Mouse (Mus musculus): ENCODE measurements around the gene Abcg1. TPM values are rescaled to one million over a fixed set of nuclear protein-coding genes. Genes with fewer than 3 reads are reported as not detected.
A peak's percentile ranks its signal among the peaks of the same experiment; 100 is the strongest.

The Abcg1 gene
- total and polyA plus RNA-seq, 2 experiments from 2014 or later, result 16.1 to 24.2 TPM

DNA sequence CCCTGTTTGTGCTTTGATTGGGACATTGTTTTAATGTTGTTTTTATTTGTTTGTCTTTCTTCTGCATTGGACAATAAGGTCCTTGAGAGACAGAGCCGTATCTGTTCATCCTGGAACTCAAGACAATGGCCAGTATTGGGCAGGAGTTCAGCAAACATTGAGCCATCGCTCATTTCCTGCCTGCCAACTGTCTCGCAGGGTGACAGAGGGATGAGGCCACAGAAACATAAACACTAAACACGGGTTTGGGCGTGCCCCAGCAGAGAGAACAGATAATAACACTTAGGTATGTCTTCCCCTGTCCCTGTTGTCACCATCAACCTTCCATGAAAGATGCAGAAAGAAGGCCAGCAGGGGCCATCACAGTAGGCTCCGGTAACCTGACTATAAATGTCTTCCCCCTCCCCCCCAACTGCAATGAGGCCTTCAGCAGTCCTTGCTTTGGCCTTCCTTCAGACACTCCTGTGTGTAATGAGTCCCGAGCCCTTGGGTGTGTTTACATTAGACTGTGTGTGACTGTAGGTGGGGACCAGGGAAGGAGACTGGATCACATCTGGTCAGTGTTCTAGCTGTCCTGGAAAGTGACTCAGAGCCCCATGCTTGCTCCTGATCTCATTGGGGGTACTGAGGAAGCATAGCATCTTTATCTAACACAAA is 33.2 kb upstream of the Abcg1 start:
- no peak for DNase-seq
- H3K27ac ChIP-seq (ENCODE audit: low read depth, low read length), result no peak overlapping the region
- TF ChIP-seq CTCF (IDR thresholded peaks at IDR 0.05; ENCODE audit: low read depth), result no peak
- H3K9ac ChIP-seq, result no peak overlapping the region
- no peaks in the 10 kb centered on the region for H3K4me1 ChIP-seq (ENCODE audit: insufficient read depth)
- no peaks in the 10 kb centered on the region for H3K27me3 ChIP-seq (ENCODE audit: insufficient read depth, low read length)
- 76% methylated on average over 7 of the region's 7 CpGs for WGBS
- no peak overlapping the region for H3K4me2 ChIP-seq (ENCODE audit: low read depth)
- no peak overlapping the region for H3K4me3 ChIP-seq (ENCODE audit: low read depth, low read length)
- no peaks in the 10 kb centered on the region for H3K36me3 ChIP-seq (ENCODE audit: insufficient read depth)
- no peak for ATAC-seq
- H3K9me3 ChIP-seq (ENCODE audit: low read length), result no peaks in the 10 kb centered on the region

DNA sequence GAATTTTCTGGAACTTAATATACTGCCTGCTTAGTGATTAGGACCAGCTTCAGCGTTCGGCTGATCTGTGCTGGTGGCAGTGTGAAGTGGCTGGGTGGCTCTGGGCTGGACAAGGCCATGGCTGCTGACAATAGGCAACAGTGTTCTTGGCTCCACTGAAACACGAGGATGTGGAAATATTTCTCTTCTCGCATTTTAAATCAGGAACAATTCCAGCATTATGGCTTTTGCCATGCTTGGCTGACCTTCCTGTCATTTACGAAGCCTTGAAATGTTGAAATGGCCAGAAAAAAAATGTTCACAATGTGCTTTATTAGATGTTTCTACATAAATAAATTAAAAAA is 32.7 kb upstream of the Abcg1 start:
- ATAC-seq (no peak), DNase-seq (no peak)
- H3K4me3 ChIP-seq (ENCODE audit: low read depth, low read length), result no peak overlapping the region
- H3K36me3 ChIP-seq (ENCODE audit: insufficient read depth), result no peaks in the 10 kb centered on the region
- H3K27me3 ChIP-seq (ENCODE audit: insufficient read depth, low read length), result no peaks in the 10 kb centered on the region
- H3K4me1 ChIP-seq (ENCODE audit: insufficient read depth), result no peaks in the 10 kb centered on the region
- no peak overlapping the region for H3K27ac ChIP-seq (ENCODE audit: low read depth, low read length)
- TF ChIP-seq CTCF (IDR thresholded peaks at IDR 0.05; ENCODE audit: low read depth), result no peak
- no peak overlapping the region for H3K4me2 ChIP-seq (ENCODE audit: low read depth)
- 74% methylated on average over 5 of the region's 5 CpGs for WGBS
- no peaks in the 10 kb centered on the region for H3K9me3 ChIP-seq (ENCODE audit: low read length)
- H3K9ac ChIP-seq, result no peak overlapping the region

- H3K27me3 ChIP-seq (ENCODE audit: insufficient read depth, low read length), result no peaks in the 10 kb centered on the region
- no peak overlapping the region for H3K4me3 ChIP-seq (ENCODE audit: low read depth, low read length)
- DNase-seq, result no peak
- 85% methylated on average over 6 of the region's 6 CpGs for WGBS
- no peaks in the 10 kb centered on the region for H3K36me3 ChIP-seq (ENCODE audit: insufficient read depth)
- no peak for ATAC-seq
- no peak for TF ChIP-seq CTCF (IDR thresholded peaks at IDR 0.05; ENCODE audit: low read depth)
- H3K9ac ChIP-seq, result no peak overlapping the region
- no peak overlapping the region for H3K4me2 ChIP-seq (ENCODE audit: low read depth)
- H3K27ac ChIP-seq (ENCODE audit: low read depth, low read length), result no peak overlapping the region
- no peaks in the 10 kb centered on the region for H3K9me3 ChIP-seq (ENCODE audit: low read length)
- H3K4me1 ChIP-seq (ENCODE audit: insufficient read depth), result no peaks in the 10 kb centered on the region
Observed at GRCm38 (mm10) chr17:31026986-31027385, 30.5 kb upstream of the Abcg1 start.

- Histone ChIP-seq H3K4me2 (ENCODE audit: low read depth) (no peak overlapping the region), H3K36me3 (ENCODE audit: insufficient read depth) (no peaks in the 10 kb centered on the region), H3K9ac (no peak overlapping the region), H3K4me3 (ENCODE audit: low read depth, low read length) (no peak overlapping the region), H3K9me3 (ENCODE audit: low read length) (no peaks in the 10 kb centered on the region), H3K4me1 (ENCODE audit: insufficient read depth) (no peaks in the 10 kb centered on the region), H3K27me3 (ENCODE audit: insufficient read depth, low read length) (no peaks in the 10 kb centered on the region), H3K27ac (ENCODE audit: low read depth, low read length) (no peak overlapping the region)
- ATAC-seq (no peak), DNase-seq (peak; percentile 41)
- 55% methylated on average over 6 of the region's 6 CpGs for WGBS
- no peak for TF ChIP-seq CTCF (IDR thresholded peaks at IDR 0.05; ENCODE audit: low read depth)
Observed at GRCm38 (mm10) chr17:31027723-31028122, 29.8 kb upstream of the Abcg1 start.

- no peak for DNase-seq
- no peak for ATAC-seq
- Histone ChIP-seq H3K4me1 (ENCODE audit: insufficient read depth) (no peaks in the 10 kb centered on the region), H3K27me3 (ENCODE audit: insufficient read depth, low read length) (no peaks in the 10 kb centered on the region), H3K9me3 (ENCODE audit: low read length) (no peaks in the 10 kb centered on the region), H3K4me2 (ENCODE audit: low read depth) (no peak overlapping the region), H3K36me3 (ENCODE audit: insufficient read depth) (no peaks in the 10 kb centered on the region), H3K4me3 (ENCODE audit: low read depth, low read length) (no peak overlapping the region), H3K9ac (no peak overlapping the region), H3K27ac (ENCODE audit: low read depth, low read length) (no peak overlapping the region)
- 80% methylated on average over 9 of the region's 9 CpGs for WGBS
- TF ChIP-seq CTCF (IDR thresholded peaks at IDR 0.05; ENCODE audit: low read depth), result no peak
Observed at GRCm38 (mm10) chr17:31028821-31029370, 28.6 kb upstream of the Abcg1 start.

DNA sequence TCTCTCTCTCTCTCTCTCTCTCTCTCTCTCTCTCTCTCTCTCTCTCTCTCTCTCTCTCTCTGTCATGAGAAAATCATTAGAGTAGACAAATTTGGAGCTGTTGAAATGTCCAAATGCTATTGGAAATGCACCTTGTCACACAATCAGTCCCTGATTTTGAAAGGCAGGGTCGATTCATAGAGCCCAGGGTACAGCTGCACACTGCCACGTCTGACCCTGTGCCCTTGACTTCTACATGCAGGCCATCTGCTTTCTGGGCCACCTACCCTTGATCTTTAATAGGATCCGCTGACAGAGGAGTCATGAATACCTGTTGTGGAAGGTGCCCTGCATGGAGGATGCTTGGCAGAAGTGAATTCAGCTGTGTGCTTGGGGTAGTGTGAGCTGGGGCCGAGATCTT is 28.1 kb upstream of the Abcg1 start:
- ATAC-seq, result no peak

GRCm38 (mm10) chr17:31032341-31032740 is 25.1 kb upstream of the Abcg1 start:
- Histone ChIP-seq H3K36me3 (ENCODE audit: insufficient read depth) (no peaks in the 10 kb centered on the region), H3K9ac (no peak overlapping the region), H3K27ac (ENCODE audit: low read depth, low read length) (no peak overlapping the region), H3K27me3 (ENCODE audit: insufficient read depth, low read length) (no peaks in the 10 kb centered on the region), H3K4me1 (ENCODE audit: insufficient read depth) (no peaks in the 10 kb centered on the region), H3K9me3 (ENCODE audit: low read length) (no peaks in the 10 kb centered on the region), H3K4me2 (ENCODE audit: low read depth) (no peak overlapping the region), H3K4me3 (ENCODE audit: low read depth, low read length) (no peak overlapping the region)
- TF ChIP-seq CTCF (IDR thresholded peaks at IDR 0.05; ENCODE audit: low read depth), result no peak
- WGBS, result 76% methylated on average over 4 of the region's 4 CpGs
- DNase-seq (no peak), ATAC-seq (no peak)

More for the DNA sequence above, 28.1 kb upstream of the Abcg1 start:
- H3K27me3 ChIP-seq (ENCODE audit: insufficient read depth, low read length), result no peaks in the 10 kb centered on the region
- WGBS, result 86% methylated on average over 4 of the region's 4 CpGs
- H3K9me3 ChIP-seq (ENCODE audit: low read length), result no peaks in the 10 kb centered on the region
- H3K4me3 ChIP-seq (ENCODE audit: low read depth, low read length), result no peak overlapping the region
- no peak overlapping the region for H3K4me2 ChIP-seq (ENCODE audit: low read depth)
- no peaks in the 10 kb centered on the region for H3K36me3 ChIP-seq (ENCODE audit: insufficient read depth)
- TF ChIP-seq CTCF (IDR thresholded peaks at IDR 0.05; ENCODE audit: low read depth), result no peak
- H3K4me1 ChIP-seq (ENCODE audit: insufficient read depth), result no peaks in the 10 kb centered on the region
- no peak for DNase-seq
- no peak overlapping the region for H3K9ac ChIP-seq
- no peak overlapping the region for H3K27ac ChIP-seq (ENCODE audit: low read depth, low read length)
